Mouse (Mus musculus): ENCODE measurements around the gene Por. TPM values are rescaled to one million over a fixed set of nuclear protein-coding genes. Genes with fewer than 3 reads are reported as not detected.

The Por gene
- polyA plus RNA-seq, 1 experiment from 2014 or later, result 121 TPM

DNA sequence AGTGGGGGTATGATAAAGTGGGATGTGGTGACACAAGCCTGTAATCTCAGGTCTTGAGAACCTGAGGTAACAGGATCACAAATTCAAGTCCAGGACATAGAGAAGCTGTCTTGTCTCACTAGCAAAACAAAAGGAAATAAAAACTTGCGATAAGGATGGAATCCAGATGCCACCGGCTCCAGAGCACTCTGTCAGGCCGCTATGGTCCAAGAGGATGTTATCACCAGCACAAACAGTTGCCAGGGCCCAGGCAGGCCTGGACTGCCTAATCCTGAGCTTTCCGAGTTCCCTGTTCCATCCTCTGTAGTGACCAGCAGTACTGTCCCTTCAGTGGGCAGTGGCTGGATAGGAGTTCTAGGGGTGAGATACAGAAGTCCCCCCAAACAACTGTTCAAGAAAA lies 9.9 kb upstream of the Por start:
- Histone ChIP-seq H3K4me3 (ENCODE audit: low read depth, low read length) (no peak overlapping the region), H3K9ac (ENCODE audit: low read length) (no peak overlapping the region), H3K4me1 (ENCODE audit: control insufficient read depth, insufficient read depth, low read length) (no peaks in the 10 kb centered on the region), H3K4me2 (ENCODE audit: low read depth, severe bottlenecking) (no peak overlapping the region), H3K27me3 (ENCODE audit: control insufficient read depth, insufficient read depth, low read length) (no peaks in the 10 kb centered on the region), H3K36me3 (ENCODE audit: control insufficient read depth, insufficient read depth, low read length) (no peaks in the 10 kb centered on the region; the same call in 1 of the 2 replicates), H3K9me3 (ENCODE audit: control insufficient read depth, low read length) (no peaks in the 10 kb centered on the region), H3K27ac (replicated peaks; ENCODE audit: low read depth, low read length) (no peak overlapping the region)
- DNase-seq (ENCODE audit: low spot score) (no peak), ATAC-seq (ENCODE audit: insufficient number of reproducible peaks, low FRiP score, low TSS enrichment, low read depth) (no peak)
- WGBS, result 72% methylated on average over 4 of the region's 4 CpGs

DNA sequence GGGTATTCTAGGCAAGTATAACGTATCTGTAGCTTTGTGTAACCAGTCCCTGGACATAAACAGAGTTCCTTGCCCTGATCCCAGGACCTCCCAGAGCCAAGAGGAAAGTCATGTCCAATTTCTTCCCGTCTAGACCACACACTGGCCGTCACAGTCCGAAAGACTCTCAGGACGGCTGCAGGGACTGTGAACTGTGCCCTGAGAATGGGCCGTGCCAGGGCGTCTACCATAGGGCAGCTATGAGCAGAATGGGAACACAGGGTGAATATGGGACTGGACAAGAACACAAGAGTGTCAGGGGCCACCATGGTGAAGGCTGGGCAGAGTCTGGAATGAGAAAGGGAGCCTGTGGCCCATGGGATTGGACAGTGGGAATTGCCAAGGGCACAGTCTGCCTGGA lies 9.3 kb upstream of the Por start:
- DNase-seq (ENCODE audit: low spot score) (no peak), ATAC-seq (ENCODE audit: insufficient number of reproducible peaks, low FRiP score, low TSS enrichment, low read depth) (no peak)
- Histone ChIP-seq H3K4me2 (ENCODE audit: low read depth, severe bottlenecking) (no peak overlapping the region), H3K36me3 (ENCODE audit: control insufficient read depth, insufficient read depth, low read length) (no peaks in the 10 kb centered on the region; the same call in 1 of the 2 replicates), H3K4me1 (ENCODE audit: control insufficient read depth, insufficient read depth, low read length) (no peaks in the 10 kb centered on the region), H3K9ac (ENCODE audit: low read length) (no peak overlapping the region), H3K9me3 (ENCODE audit: control insufficient read depth, low read length) (no peaks in the 10 kb centered on the region), H3K27ac (replicated peaks; ENCODE audit: low read depth, low read length) (no peak overlapping the region), H3K4me3 (ENCODE audit: low read depth, low read length) (no peak overlapping the region), H3K27me3 (ENCODE audit: control insufficient read depth, insufficient read depth, low read length) (no peaks in the 10 kb centered on the region)
- 92% methylated on average over 7 of the region's 7 CpGs for WGBS

DNA sequence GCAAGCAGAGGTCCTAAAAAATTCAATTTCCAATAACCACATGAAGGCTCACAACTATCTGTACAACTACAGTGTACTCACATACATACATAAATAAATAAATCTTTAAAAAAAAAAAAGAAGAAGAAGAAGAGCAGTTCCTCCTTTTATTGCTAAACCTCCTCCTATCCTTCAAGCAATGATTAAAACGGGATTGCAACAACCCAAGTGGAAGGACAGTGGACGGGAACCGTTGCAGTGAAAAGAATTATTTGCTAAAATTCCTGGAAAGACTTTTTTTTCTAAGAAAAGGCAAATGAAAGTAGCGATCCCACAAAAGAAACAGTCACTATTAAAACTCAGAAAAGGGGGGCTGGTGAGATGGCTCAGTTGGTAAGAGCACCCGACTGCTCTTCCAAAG lies 2.9 kb upstream of the Por start:
- Histone ChIP-seq H3K4me3 (ENCODE audit: low read depth, low read length) (no peak overlapping the region), H3K27me3 (ENCODE audit: control insufficient read depth, insufficient read depth, low read length) (no peaks in the 10 kb centered on the region), H3K4me2 (ENCODE audit: low read depth, severe bottlenecking) (no peak overlapping the region), H3K27ac (replicated peaks; ENCODE audit: low read depth, low read length) (no peak overlapping the region), H3K36me3 (ENCODE audit: control insufficient read depth, insufficient read depth, low read length) (no peaks in the 10 kb centered on the region), H3K9ac (ENCODE audit: low read length) (no peak overlapping the region), H3K9me3 (ENCODE audit: control insufficient read depth, low read length) (0 out of 2 replicates have a peak, but pooled peaks cover 3% of the 10 kb centered on the region), H3K4me1 (ENCODE audit: control insufficient read depth, insufficient read depth, low read length) (no peaks in the 10 kb centered on the region)
- 89% methylated on average over 5 of the region's 5 CpGs for WGBS
- DNase-seq (ENCODE audit: low spot score) (no peak), ATAC-seq (ENCODE audit: insufficient number of reproducible peaks, low FRiP score, low TSS enrichment, low read depth) (no peak)

DNA sequence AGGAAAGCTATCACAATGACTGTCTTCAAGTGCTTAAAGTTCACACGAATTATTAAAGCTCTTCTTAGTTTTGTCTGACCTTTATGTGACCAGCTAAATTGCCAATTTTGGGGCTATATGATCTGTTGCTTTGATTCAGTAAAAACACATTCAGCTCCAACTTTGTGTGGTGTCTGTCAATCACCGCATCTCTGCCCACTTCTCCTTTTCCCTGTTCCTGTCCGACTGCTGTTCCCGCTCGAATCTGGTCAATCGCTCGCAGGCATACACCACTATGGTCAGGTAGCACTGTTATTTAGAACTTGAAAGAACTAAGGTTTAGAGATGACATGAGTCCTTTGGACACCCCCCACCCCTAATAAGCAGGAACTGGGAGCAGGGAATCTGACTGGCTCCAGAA lies 1.8 kb upstream of the Por start:
- no peaks in the 10 kb centered on the region for H3K36me3 ChIP-seq (ENCODE audit: control insufficient read depth, insufficient read depth, low read length)
- no peak overlapping the region for H3K4me3 ChIP-seq (ENCODE audit: low read depth, low read length)
- H3K9me3 ChIP-seq (ENCODE audit: control insufficient read depth, low read length), result 0 out of 2 replicates have a peak, but pooled peaks cover 3% of the 10 kb centered on the region
- H3K4me1 ChIP-seq (ENCODE audit: control insufficient read depth, insufficient read depth, low read length), result no peaks in the 10 kb centered on the region
- DNase-seq (ENCODE audit: low spot score) (no peak), ATAC-seq (ENCODE audit: insufficient number of reproducible peaks, low FRiP score, low TSS enrichment, low read depth) (no peak)
- WGBS, result 84% methylated on average over 7 of the region's 7 CpGs
- no peak overlapping the region for H3K9ac ChIP-seq (ENCODE audit: low read length)
- H3K27ac ChIP-seq (replicated peaks; ENCODE audit: low read depth, low read length), result no peak overlapping the region
- no peaks in the 10 kb centered on the region for H3K27me3 ChIP-seq (ENCODE audit: control insufficient read depth, insufficient read depth, low read length)
- H3K4me2 ChIP-seq (ENCODE audit: low read depth, severe bottlenecking), result no peak overlapping the region

DNA sequence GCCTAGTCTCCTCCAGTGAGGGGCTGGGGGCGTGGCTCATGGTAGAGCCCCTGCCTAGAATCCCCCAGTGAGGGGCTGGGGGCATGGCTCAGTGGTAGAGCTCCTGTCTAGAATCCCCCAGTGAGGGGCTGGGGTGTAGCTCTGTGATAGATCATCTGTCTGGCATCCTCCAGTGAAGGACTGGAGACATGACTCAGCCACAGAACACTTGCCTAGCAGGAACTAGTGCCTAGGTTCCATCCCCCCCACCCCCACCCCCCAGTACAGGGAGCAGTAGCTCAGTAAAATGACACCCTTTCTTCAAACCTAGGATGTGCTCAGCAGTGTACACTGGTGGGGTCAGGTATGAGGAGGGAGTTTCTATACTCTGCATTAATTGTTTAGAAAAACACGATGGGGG lies 1.0 kb downstream of the Por start:
- H3K4me2 ChIP-seq (ENCODE audit: low read depth, severe bottlenecking), result no peak overlapping the region
- H3K4me1 ChIP-seq (ENCODE audit: control insufficient read depth, insufficient read depth, low read length), result peaks cover 10% of the 10 kb centered on the region; the same call in 1 of the 2 replicates
- DNase-seq (ENCODE audit: low spot score), result no peak

DNA sequence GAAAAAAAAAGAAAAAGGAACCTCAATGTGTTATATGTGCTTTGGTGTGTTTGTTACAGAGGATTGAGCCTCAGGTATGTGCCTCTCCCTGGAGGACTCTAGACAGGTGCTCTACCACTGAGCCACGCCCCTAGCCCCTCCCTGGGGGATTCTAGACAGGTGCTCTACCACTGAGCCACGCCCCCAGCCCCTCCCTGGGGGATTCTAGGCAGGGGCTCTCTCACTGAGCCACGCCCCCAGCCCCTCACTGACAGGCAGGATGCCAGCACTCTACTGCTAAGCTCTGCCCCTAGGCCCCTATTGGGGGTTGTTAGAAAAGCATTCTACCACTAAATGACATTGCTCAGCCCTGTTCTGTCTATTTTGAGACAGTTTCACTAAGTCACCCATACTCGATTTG lies 2.7 kb downstream of the Por start:
- no peak overlapping the region for H3K27ac ChIP-seq (replicated peaks; ENCODE audit: low read depth, low read length)
- no peak overlapping the region for H3K4me3 ChIP-seq (ENCODE audit: low read depth, low read length)
- WGBS, result 43% methylated on average over 4 of the region's 4 CpGs

More for the DNA sequence above, 1.0 kb downstream of the Por start:
- H3K27ac ChIP-seq (replicated peaks; ENCODE audit: low read depth, low read length), result no peak overlapping the region
- no peak for ATAC-seq (ENCODE audit: insufficient number of reproducible peaks, low FRiP score, low TSS enrichment, low read depth)
- WGBS, result 84% methylated on average over 2 of the region's 2 CpGs
- H3K9me3 ChIP-seq (ENCODE audit: control insufficient read depth, low read length), result 0 out of 2 replicates have a peak, but pooled peaks cover 1% of the 10 kb centered on the region
- H3K9ac ChIP-seq (ENCODE audit: low read length), result no peak overlapping the region
- no peaks in the 10 kb centered on the region for H3K36me3 ChIP-seq (ENCODE audit: control insufficient read depth, insufficient read depth, low read length)
- H3K4me3 ChIP-seq (ENCODE audit: low read depth, low read length), result no peak overlapping the region
- no peaks in the 10 kb centered on the region for H3K27me3 ChIP-seq (ENCODE audit: control insufficient read depth, insufficient read depth, low read length)

DNA sequence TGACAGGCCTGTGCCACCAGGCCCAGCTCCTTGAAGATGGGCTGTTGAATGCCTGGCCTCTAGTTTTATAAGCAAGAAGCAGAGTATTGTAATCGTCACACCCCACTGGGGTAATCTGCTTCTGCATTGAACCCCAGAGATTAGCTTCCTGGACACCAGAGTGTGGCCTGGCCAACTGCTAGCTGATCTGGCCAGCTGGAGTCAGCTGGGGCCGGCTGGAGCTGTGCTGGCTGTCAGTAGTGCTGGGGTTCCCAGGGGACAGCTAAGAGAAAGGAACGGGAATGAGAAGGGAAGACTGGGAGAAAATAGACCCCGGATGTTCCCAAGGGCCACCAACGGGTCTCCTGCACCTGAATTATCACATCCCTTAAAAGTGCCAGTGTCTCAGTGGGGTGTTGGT lies 3.1 kb downstream of the Por start:
- no peak overlapping the region for H3K9ac ChIP-seq (ENCODE audit: low read length)
- no peaks in the 10 kb centered on the region for H3K27me3 ChIP-seq (ENCODE audit: control insufficient read depth, insufficient read depth, low read length)
- no peak overlapping the region for H3K4me2 ChIP-seq (ENCODE audit: low read depth, severe bottlenecking)
- no peak for ATAC-seq (ENCODE audit: insufficient number of reproducible peaks, low FRiP score, low TSS enrichment, low read depth)
- no peaks in the 10 kb centered on the region for H3K9me3 ChIP-seq (ENCODE audit: control insufficient read depth, low read length)
- DNase-seq (ENCODE audit: low spot score), result no peak
- H3K4me3 ChIP-seq (ENCODE audit: low read depth, low read length), result no peak overlapping the region
- peaks cover 10% of the 10 kb centered on the region; the same call in 1 of the 2 replicates for H3K4me1 ChIP-seq (ENCODE audit: control insufficient read depth, insufficient read depth, low read length)
- H3K27ac ChIP-seq (replicated peaks; ENCODE audit: low read depth, low read length), result no peak overlapping the region
- 66% methylated on average over 5 of the region's 5 CpGs for WGBS
- no peaks in the 10 kb centered on the region for H3K36me3 ChIP-seq (ENCODE audit: control insufficient read depth, insufficient read depth, low read length)

More for the DNA sequence above, 2.7 kb downstream of the Por start:
- Histone ChIP-seq H3K36me3 (ENCODE audit: control insufficient read depth, insufficient read depth, low read length) (no peaks in the 10 kb centered on the region), H3K9ac (ENCODE audit: low read length) (no peak overlapping the region), H3K4me1 (ENCODE audit: control insufficient read depth, insufficient read depth, low read length) (peaks cover 10% of the 10 kb centered on the region; the same call in 1 of the 2 replicates), H3K4me2 (ENCODE audit: low read depth, severe bottlenecking) (no peak overlapping the region), H3K9me3 (ENCODE audit: control insufficient read depth, low read length) (no peaks in the 10 kb centered on the region), H3K27me3 (ENCODE audit: control insufficient read depth, insufficient read depth, low read length) (no peaks in the 10 kb centered on the region)
- no peak for ATAC-seq (ENCODE audit: insufficient number of reproducible peaks, low FRiP score, low TSS enrichment, low read depth)
- DNase-seq (ENCODE audit: low spot score), result no peak

DNA sequence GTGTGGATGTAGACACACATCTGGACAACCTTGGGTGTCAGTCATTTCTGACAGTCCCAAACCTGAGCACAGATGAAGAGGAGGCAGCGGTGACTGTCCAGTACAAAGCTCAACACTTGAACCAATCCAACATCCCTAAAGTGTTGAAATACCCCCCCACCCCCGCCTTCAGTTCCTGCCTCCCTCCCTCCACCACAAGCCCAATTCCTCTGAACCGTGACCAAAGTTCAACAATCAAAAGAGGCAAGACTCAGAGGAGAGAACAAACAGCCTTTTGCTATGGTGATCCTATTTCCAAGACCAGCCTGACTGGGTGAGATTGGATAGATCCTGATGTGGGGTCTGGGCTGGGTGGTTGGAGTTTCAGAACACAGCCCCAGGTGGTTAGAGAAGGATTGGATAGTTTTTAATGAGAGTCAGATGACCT lies 4.5 kb downstream of the Por start:
- DNase-seq (ENCODE audit: low spot score), result peak; percentile 51
- Histone ChIP-seq H3K27ac (replicated peaks; ENCODE audit: low read depth, low read length) (no peak overlapping the region; the same call in 1 of the 2 replicates), H3K4me1 (ENCODE audit: control insufficient read depth, insufficient read depth, low read length) (peaks cover 10% of the 10 kb centered on the region; the same call in 1 of the 2 replicates), H3K36me3 (ENCODE audit: control insufficient read depth, insufficient read depth, low read length) (no peaks in the 10 kb centered on the region), H3K27me3 (ENCODE audit: control insufficient read depth, insufficient read depth, low read length) (no peaks in the 10 kb centered on the region), H3K9me3 (ENCODE audit: control insufficient read depth, low read length) (no peaks in the 10 kb centered on the region), H3K4me2 (ENCODE audit: low read depth, severe bottlenecking) (no peak overlapping the region; the same call in 1 of the 2 replicates), H3K4me3 (ENCODE audit: low read depth, low read length) (no peak overlapping the region), H3K9ac (ENCODE audit: low read length) (no peak overlapping the region)
- ATAC-seq (ENCODE audit: insufficient number of reproducible peaks, low FRiP score, low TSS enrichment, low read depth), result peak; percentile 81
- 32% methylated on average over 3 of the region's 3 CpGs for WGBS

DNA sequence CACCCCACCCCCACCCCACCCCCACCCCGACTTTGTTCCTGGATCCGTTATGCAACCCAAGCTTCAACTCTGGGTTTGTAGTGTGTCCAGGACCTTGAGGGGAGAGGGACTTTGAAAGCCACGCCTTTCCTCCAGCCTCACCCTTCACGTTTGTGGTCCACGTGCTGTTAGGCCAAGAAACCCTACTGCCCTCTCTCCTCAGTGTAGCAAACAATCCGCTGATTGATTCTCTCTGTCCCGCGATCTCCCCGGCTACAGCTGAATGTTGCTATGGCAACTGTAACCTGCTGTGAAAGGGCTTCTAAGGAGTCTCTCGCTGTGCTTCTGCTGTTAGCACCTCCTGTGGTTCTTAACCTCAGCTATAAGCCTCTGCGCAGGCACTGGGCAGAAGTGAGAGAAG lies 5.0 kb downstream of the Por start:
- Histone ChIP-seq H3K4me2 (ENCODE audit: low read depth, severe bottlenecking) (peak overlapping the region; percentile 27; the same call in 1 of the 2 replicates), H3K9ac (ENCODE audit: low read length) (no peak overlapping the region), H3K27me3 (ENCODE audit: control insufficient read depth, insufficient read depth, low read length) (no peaks in the 10 kb centered on the region), H3K9me3 (ENCODE audit: control insufficient read depth, low read length) (no peaks in the 10 kb centered on the region), H3K4me1 (ENCODE audit: control insufficient read depth, insufficient read depth, low read length) (peaks cover 10% of the 10 kb centered on the region; the same call in 1 of the 2 replicates), H3K27ac (replicated peaks; ENCODE audit: low read depth, low read length) (peak overlapping the region; percentile 38; the same call in 1 of the 2 replicates), H3K36me3 (ENCODE audit: control insufficient read depth, insufficient read depth, low read length) (no peaks in the 10 kb centered on the region), H3K4me3 (ENCODE audit: low read depth, low read length) (no peak overlapping the region)
- 1% methylated on average over 11 of the region's 11 CpGs for WGBS
- DNase-seq (ENCODE audit: low spot score) (peak; percentile 76), ATAC-seq (ENCODE audit: insufficient number of reproducible peaks, low FRiP score, low TSS enrichment, low read depth) (peak; percentile 65)
